Mouse (Mus musculus) forebrain, embryonic 14.5 days (tissue): ENCODE results near the gene Usp48. TPM values are rescaled to one million over a fixed set of nuclear protein-coding genes. Genes with fewer than 3 reads are reported as not detected.

Experiments used
- ATAC-seq: fragments of 200-750 bp; cut with Nextera tagmentation; 2 replicates; pipeline ENCODE4 v1.8.0; 2017; ENCODE audit warnings: mild to moderate bottlenecking, moderate library complexity
- DNase-seq: peaks from one replicate; pipeline ENCODE4 v3.0.0-alpha.2; 2015; ENCODE audit warnings: low spot score
- H3K27ac ChIP-seq: fragments of 300-500 bp; sonication (generic); 2 replicates; pipeline ENCODE4 v1.5.1; 2014; ENCODE audit warnings: low read depth, mild to moderate bottlenecking, control low read depth, low read length, moderate library complexity
- H3K27me3 ChIP-seq: fragments of 300-500 bp; sonication (generic); replicated peaks from 2 replicates; pipeline ENCODE4 v1.6.1; 2014; ENCODE audit warnings: low read length, control low read depth, mixed read lengths; ENCODE audit not compliant: control insufficient read depth, insufficient read depth
- H3K36me3 ChIP-seq: fragments of 300-500 bp; sonication (generic); 2 replicates; pipeline ENCODE4 v1.6.1; 2014; ENCODE audit warnings: low read length, control low read depth; ENCODE audit not compliant: control insufficient read depth, insufficient read depth
- H3K4me1 ChIP-seq: fragments of 300-500 bp; sonication (generic); 2 replicates; pipeline ENCODE4 v1.6.1; 2014; ENCODE audit warnings: antibody characterized with exemption, low read length, control low read depth; ENCODE audit not compliant: control insufficient read depth, insufficient read depth
- H3K4me2 ChIP-seq: fragments of 300-500 bp; sonication (generic); 2 replicates; pipeline ENCODE4 v1.6.1; 2014; ENCODE audit warnings: mild to moderate bottlenecking, control low read depth, low read length
- H3K4me3 ChIP-seq: fragments of 300-500 bp; sonication (generic); 2 replicates; pipeline ENCODE4 v1.5.1; 2014; ENCODE audit warnings: low read depth, low read length, control low read depth
- H3K9ac ChIP-seq: fragments of 300-500 bp; sonication (generic); 2 replicates; pipeline ENCODE4 v1.6.1; 2014; ENCODE audit warnings: mild to moderate bottlenecking, low read length, control low read depth, moderate library complexity
- H3K9me3 ChIP-seq: fragments of 300-500 bp; sonication (generic); replicated peaks from 2 replicates; pipeline ENCODE4 v1.6.1; 2016; ENCODE audit warnings: low read length, control low read depth, mixed read lengths; ENCODE audit not compliant: control insufficient read depth
- WGBS: fragments of 180-500 bp; shearing (Covaris S2); extraction: QIAGEN DNeasy Blood & Tissue Kit; methylation state at CpG from one replicate; pipeline ENCODE4 v1.1.7; 2014; 5-methylcytosine and 5-hydroxymethylcytosine counted together
- polyA plus RNA-seq: library from polyadenylated mRNA; unstranded; fragments of >200 nt; fragmentation: Nextera tagmentation; extraction: Ambion mirVana; gene quantifications from 2 replicates; pipeline ENCODE4 v1.2.1, GENCODE M21; 2014

Usp48 gene
- polyA plus RNA-seq, 1 experiment from 2014 or later, result 52.4 TPM

DNA sequence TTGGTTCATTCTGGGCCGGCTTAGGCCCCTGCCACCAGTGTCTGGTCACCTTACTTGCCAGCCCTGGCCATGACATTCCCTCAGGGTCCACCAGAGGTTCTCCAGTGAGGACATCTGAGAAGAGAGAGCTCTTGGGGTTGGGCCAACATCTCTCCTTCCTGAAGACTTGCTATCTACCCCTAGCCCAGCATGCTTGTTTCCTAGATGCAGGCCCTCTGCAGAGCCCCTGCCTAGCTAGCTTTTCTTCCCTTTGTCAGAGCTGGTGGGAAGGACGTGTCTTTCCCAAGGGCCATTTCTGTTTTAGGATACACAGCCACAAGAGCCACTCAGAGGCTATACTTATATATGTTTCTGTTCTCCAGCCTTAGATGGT is 67.5 kb downstream of the Usp48 start:
- H3K4me1 ChIP-seq, result peaks cover 14% of the 10 kb centered on the region; the same call in 1 of the 2 replicates
- no peak overlapping the region for H3K4me2 ChIP-seq
- ATAC-seq (no peak), DNase-seq (no peak)
- H3K27me3 ChIP-seq, result peaks cover 5% of the 10 kb centered on the region; the same call in 1 of the 2 replicates
- H3K9me3 ChIP-seq, result no peaks in the 10 kb centered on the region
- H3K27ac ChIP-seq, result no peak overlapping the region
- 52% methylated on average over 2 of the region's 2 CpGs for WGBS
- H3K4me3 ChIP-seq, result no peak overlapping the region
- peaks cover 24% of the 10 kb centered on the region for H3K36me3 ChIP-seq
- H3K9ac ChIP-seq, result no peak overlapping the region

DNA sequence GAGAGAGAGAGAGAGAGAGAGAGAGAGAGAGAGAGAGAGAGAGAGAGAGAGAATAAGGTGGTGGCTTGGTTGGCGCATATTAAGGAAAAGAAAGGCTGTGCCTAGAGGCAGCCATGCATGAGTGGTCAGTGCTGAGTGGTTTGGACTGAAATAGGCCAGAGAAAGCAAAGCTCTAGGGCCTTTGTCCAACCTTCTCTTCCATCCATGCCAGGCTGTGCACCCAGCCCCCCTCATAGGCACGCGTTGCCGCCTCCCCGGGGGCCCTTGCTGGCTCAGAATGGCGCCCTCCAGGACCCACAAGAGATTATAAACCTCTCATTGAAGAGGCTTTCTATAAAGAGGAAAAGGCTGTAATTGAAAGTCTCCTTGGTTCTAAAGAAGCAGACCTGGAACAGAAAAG is 68.0 kb downstream of the Usp48 start:
- H3K27ac ChIP-seq, result no peak overlapping the region
- WGBS, result 13% methylated on average over 6 of the region's 6 CpGs
- no peak overlapping the region for H3K4me2 ChIP-seq
- no peak overlapping the region for H3K4me3 ChIP-seq
- H3K9ac ChIP-seq, result no peak overlapping the region
- 0 out of 2 replicates have a peak, but pooled peaks have one; percentile 33 for ATAC-seq
- H3K27me3 ChIP-seq, result peaks cover 5% of the 10 kb centered on the region; the same call in 1 of the 2 replicates
- DNase-seq, result peak; percentile 26
- H3K9me3 ChIP-seq, result no peaks in the 10 kb centered on the region
- H3K4me1 ChIP-seq, result peaks cover 14% of the 10 kb centered on the region; the same call in 1 of the 2 replicates
- H3K36me3 ChIP-seq, result peaks cover 19% of the 10 kb centered on the region

- Histone ChIP-seq H3K9ac (no peak overlapping the region), H3K9me3 (no peaks in the 10 kb centered on the region), H3K4me2 (no peak overlapping the region), H3K4me3 (no peak overlapping the region), H3K27me3 (peaks cover 5% of the 10 kb centered on the region; the same call in 1 of the 2 replicates), H3K27ac (no peak overlapping the region), H3K36me3 (peaks cover 1% of the 10 kb centered on the region; the same call in 1 of the 2 replicates), H3K4me1 (peaks cover 18% of the 10 kb centered on the region)
- DNase-seq (peak; percentile 45), ATAC-seq (no peak)
- WGBS, result 76% methylated on average over 4 of the region's 4 CpGs
These were observed 69.9 kb downstream of the Usp48 start for GRCm38 (mm10) chr4:137663491-137663890.

- Histone ChIP-seq H3K27ac (no peak within 1 kb of the TSS), H3K27me3 (peaks cover 5% of the 10 kb centered on the region; the same call in 1 of the 2 replicates), H3K36me3 (no peaks in the 10 kb centered on the region), H3K4me1 (peaks cover 18% of the 10 kb centered on the region), H3K4me2 (peak within 1 kb of the TSS; percentile 92), H3K9me3 (no peaks in the 10 kb centered on the region), H3K9ac (peak within 1 kb of the TSS; percentile 73), H3K4me3 (peak within 1 kb of the TSS; percentile 52)
- peak; percentile 64 for DNase-seq
- ATAC-seq, result peak; percentile 51
- under 1% methylated on average over 36 of the region's 44 CpGs for WGBS
These were observed 71.0 kb downstream of the Usp48 start, which contains the start of gene Rap1gap for GRCm38 (mm10) chr4:137664433-137664979. Gene Rap1gap (plus strand): TSS chr4:137664726.

DNA sequence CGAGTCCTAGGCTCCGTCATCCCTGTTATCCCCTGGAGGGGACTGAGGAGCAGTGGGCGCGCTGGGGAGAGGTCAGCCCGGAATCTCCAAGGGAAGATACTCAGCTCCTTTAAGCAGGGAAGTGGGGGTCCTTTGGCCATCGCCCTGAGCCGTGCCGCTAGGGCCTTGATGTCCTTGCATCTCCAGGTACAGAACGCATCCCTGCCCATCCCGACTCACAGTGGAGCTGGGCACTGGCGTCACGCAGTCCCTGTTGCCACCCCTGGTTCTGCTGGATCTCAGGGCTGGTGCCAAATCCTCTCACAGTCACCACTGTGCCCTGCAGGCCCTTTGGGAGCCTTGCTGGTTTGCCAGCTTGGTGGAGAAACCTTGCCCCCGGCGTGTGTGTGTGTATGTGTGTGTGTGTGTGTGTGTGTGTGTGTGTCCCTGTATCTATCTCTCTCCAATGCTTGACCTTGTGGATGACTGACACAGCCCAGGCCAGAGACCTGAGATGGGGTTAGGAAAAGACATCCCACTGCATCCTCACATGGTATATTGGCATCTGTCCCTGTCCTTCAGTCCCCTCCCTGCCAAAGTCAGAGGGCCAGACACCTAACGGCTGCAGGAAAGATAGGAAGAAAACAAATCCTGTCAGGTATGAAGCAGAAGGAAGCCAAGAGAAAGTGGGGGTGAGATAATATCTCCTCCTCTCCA is 71.6 kb downstream of the Usp48 start:
- peak overlapping the region; percentile 73 for H3K9ac ChIP-seq
- no peak overlapping the region for H3K27ac ChIP-seq
- peak overlapping the region; percentile 52 for H3K4me3 ChIP-seq
- no peaks in the 10 kb centered on the region for H3K9me3 ChIP-seq
- peaks cover 18% of the 10 kb centered on the region for H3K4me1 ChIP-seq
- peak overlapping the region; percentile 92 for H3K4me2 ChIP-seq
- peak; percentile 28 for DNase-seq
- ATAC-seq, result peak; percentile 8; the same call in 1 of the 2 replicates
- no peaks in the 10 kb centered on the region for H3K36me3 ChIP-seq
- H3K27me3 ChIP-seq, result peaks cover 5% of the 10 kb centered on the region; the same call in 1 of the 2 replicates
- WGBS, result 13% methylated on average over 15 of the region's 15 CpGs

DNA sequence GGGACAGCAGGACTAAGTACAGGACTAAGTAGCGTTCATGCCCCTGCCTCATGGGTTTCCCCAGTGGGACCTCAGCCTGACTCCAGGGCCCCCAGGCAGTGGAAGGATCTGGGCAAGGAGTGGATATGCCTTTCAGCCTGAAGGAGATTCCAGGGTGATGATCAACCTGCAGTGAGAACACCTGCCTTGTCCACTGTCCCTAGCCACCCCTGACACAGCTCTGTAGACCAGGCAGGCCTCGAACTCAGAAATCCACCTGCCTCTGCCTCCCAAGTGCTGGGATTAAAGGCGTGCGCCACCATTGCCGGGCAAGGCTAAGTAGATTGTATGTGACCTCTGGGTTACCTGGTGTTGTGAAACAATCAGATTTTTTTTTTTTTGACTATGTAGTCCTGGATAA is 72.2 kb downstream of the Usp48 start:
- no peak overlapping the region for H3K4me3 ChIP-seq
- 0 out of 2 replicates have a peak overlapping the region, but pooled peaks have one; percentile 92 for H3K4me2 ChIP-seq
- H3K9me3 ChIP-seq, result no peaks in the 10 kb centered on the region
- H3K36me3 ChIP-seq, result no peaks in the 10 kb centered on the region
- DNase-seq, result no peak
- WGBS, result 89% methylated on average over 5 of the region's 5 CpGs
- peaks cover 18% of the 10 kb centered on the region for H3K4me1 ChIP-seq
- H3K27me3 ChIP-seq, result peaks cover 5% of the 10 kb centered on the region; the same call in 1 of the 2 replicates
- no peak overlapping the region; the same call in 1 of the 2 replicates for H3K9ac ChIP-seq
- ATAC-seq, result no peak
- no peak overlapping the region for H3K27ac ChIP-seq

DNA sequence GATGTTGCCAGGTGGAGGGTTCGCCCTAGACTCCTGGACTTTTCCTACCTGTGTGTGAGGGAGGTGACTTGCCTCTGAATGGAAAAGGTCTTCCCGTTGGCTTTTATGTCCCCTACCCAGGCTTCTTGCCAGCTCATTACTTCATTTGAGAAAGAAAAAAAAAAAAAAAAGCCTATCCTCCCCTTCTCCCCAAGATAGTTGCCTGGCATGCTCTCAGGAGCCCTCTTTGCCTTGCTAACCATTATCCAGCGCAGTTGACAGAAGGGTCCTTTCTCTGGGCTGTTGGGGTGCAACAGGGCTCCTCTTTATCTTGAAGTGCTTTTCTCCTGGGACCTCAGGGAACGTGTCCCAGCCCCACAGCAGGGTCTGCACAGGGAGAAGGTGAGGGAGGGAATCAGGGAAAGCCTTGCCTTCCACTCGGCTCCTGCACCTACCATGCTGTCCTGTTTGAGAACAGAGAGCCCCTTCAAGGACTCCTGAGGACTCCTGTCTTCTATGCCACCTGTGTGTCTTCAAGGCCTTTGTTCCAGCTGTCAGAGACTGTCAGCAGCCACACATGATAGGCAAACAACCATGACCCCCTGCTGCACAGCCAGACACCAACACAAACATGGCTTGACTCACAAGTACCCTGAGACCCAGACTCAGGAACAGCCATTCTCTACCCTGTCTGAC is 72.9 kb downstream of the Usp48 start:
- DNase-seq, result no peak
- H3K27me3 ChIP-seq, result peaks cover 5% of the 10 kb centered on the region; the same call in 1 of the 2 replicates
- H3K36me3 ChIP-seq, result no peaks in the 10 kb centered on the region
- no peak overlapping the region for H3K27ac ChIP-seq
- H3K4me3 ChIP-seq, result no peak overlapping the region
- H3K4me1 ChIP-seq, result peaks cover 18% of the 10 kb centered on the region
- no peaks in the 10 kb centered on the region for H3K9me3 ChIP-seq
- H3K9ac ChIP-seq, result no peak overlapping the region
- H3K4me2 ChIP-seq, result no peak overlapping the region
- WGBS, result 48% methylated on average over 5 of the region's 5 CpGs
- ATAC-seq, result no peak

DNA sequence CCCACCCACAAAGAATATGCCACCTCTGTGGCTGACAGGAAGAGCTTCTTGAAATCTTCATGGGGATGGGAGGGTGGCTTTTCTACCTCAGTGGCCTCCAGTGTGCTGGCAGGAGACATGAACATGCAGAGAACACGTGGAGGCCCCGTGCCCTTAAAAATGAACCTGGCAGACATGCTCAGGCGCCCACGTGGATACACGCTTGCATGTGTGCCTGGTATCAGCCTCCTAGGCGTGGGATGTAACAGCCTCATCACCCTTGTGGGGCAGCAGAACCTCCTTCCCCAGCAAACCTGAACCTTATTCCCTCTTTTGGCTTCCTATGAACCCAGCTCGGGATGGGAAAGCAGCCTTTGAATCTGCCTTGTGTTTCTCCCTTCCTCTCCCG is 73.4 kb downstream of the Usp48 start:
- ATAC-seq, result no peak
- Histone ChIP-seq H3K4me2 (no peak overlapping the region), H3K4me3 (no peak overlapping the region), H3K36me3 (no peaks in the 10 kb centered on the region), H3K27me3 (peaks cover 5% of the 10 kb centered on the region; the same call in 1 of the 2 replicates), H3K9ac (no peak overlapping the region), H3K4me1 (peaks cover 16% of the 10 kb centered on the region), H3K9me3 (no peaks in the 10 kb centered on the region), H3K27ac (no peak overlapping the region)
- no peak for DNase-seq
- 76% methylated on average over 8 of the region's 8 CpGs for WGBS
